Mouse (Mus musculus) fat pad, adult 2 months (tissue): ENCODE measurements at regions not wholly inside any gene's neighbourhood (a gene's known extent, or its start where the extent isn't known, plus 50 kb on each side); places are given as distances from the start of the nearest gene placed in this dataset.

Source experiments
- DNase-seq: peaks from one replicate; pipeline ENCODE4 v3.0.0-alpha.2; 2011; ENCODE audit warnings: low read depth, low spot score; ENCODE audit errors: extremely low read depth

GRCm38 (mm10) chr7:124455659-124456058 is 473.0 kb downstream of the Hs3st4 start:
- DNase-seq: no peak

GRCm38 (mm10) chr7:124487326-124487725 is 504.7 kb downstream of the Hs3st4 start:
- DNase-seq: peak; percentile 95

- no peak for DNase-seq
Observed at GRCm38 (mm10) chr7:124491109-124491793, 508.6 kb downstream of the Hs3st4 start.

GRCm38 (mm10) chr7:124491851-124492390 is 509.3 kb downstream of the Hs3st4 start:
- DNase-seq: peak; percentile 93

- peak; percentile 65 for DNase-seq
Observed at GRCm38 (mm10) chr7:124500636-124501035, 518.0 kb downstream of the Hs3st4 start.

GRCm38 (mm10) chr7:124502760-124503159 is 520.1 kb downstream of the Hs3st4 start:
- DNase-seq: no peak

GRCm38 (mm10) chr7:124549038-124549437 is 566.4 kb downstream of the Hs3st4 start:
- DNase-seq: peak; percentile 23

- DNase-seq: no peak
Observed at GRCm38 (mm10) chr7:124557213-124557612, 574.5 kb downstream of the Hs3st4 start.

GRCm38 (mm10) chr7:124570804-124571203 is 588.1 kb downstream of the Hs3st4 start:
- DNase-seq: no peak

- no peak for DNase-seq
Observed at GRCm38 (mm10) chr7:124573666-124574065, 591.0 kb downstream of the Hs3st4 start.

- DNase-seq: no peak
Observed at GRCm38 (mm10) chr7:124581342-124581741, 598.7 kb downstream of the Hs3st4 start.

- DNase-seq: no peak
Observed at GRCm38 (mm10) chr7:124585296-124585695, 602.6 kb downstream of the Hs3st4 start.

GRCm38 (mm10) chr7:124591369-124591768 is 608.7 kb downstream of the Hs3st4 start:
- no peak for DNase-seq

- no peak for DNase-seq
Observed at GRCm38 (mm10) chr7:124593462-124593861, 610.8 kb downstream of the Hs3st4 start.

GRCm38 (mm10) chr7:124600767-124601166 is 618.1 kb downstream of the Hs3st4 start:
- no peak for DNase-seq

- DNase-seq: no peak
Observed at GRCm38 (mm10) chr7:124604581-124604980, 621.9 kb downstream of the Hs3st4 start.

- DNase-seq: no peak
Observed at GRCm38 (mm10) chr7:124605978-124606377, 623.3 kb downstream of the Hs3st4 start.

GRCm38 (mm10) chr7:124607061-124607460 is 624.4 kb downstream of the Hs3st4 start:
- DNase-seq: no peak

GRCm38 (mm10) chr7:124610437-124610836 is 627.8 kb downstream of the Hs3st4 start:
- DNase-seq: no peak

- DNase-seq: no peak
Observed at GRCm38 (mm10) chr7:124647131-124647530, 664.5 kb downstream of the Hs3st4 start.

GRCm38 (mm10) chr7:124667180-124667968 is 684.7 kb downstream of the Hs3st4 start:
- no peak for DNase-seq

GRCm38 (mm10) chr7:124668058-124668457 is 685.4 kb downstream of the Hs3st4 start:
- DNase-seq: no peak
